Mouse (Mus musculus) testis, adult 2 months (tissue): Measurements from ENCODE around the gene Mpz.

Source experiments
- CTCF ChIP-seq: fragments of 200-500 bp; IDR thresholded peaks from 2 replicates; pipeline ENCODE4 v1.5.1; 2012; ENCODE audit warnings: low read depth, mild to moderate bottlenecking, inconsistent platforms, low read length, moderate library complexity; ENCODE audit not compliant: control insufficient read depth, insufficient read depth, insufficient replicate concordance
- POLR2A ChIP-seq: fragments of 200-500 bp; IDR thresholded peaks from 2 replicates; pipeline ENCODE4 v1.6.1; 2012; ENCODE audit warnings: low read depth, mild to moderate bottlenecking, inconsistent platforms, low read length, moderate library complexity; ENCODE audit not compliant: control insufficient read depth

GRCm38 (mm10) chr1:171179487-171180171, 29.1 kb downstream of the Mpz start:
- TF ChIP-seq CTCF (no peak), POLR2A (no peak)
